Mouse (Mus musculus) small intestine, adult 2 months (tissue): ENCODE results near the gene Gm20388. TPM values are rescaled to one million over a fixed set of nuclear protein-coding genes. Genes with fewer than 3 reads are reported as not detected.

Source experiments
- H3K27ac ChIP-seq: fragments of 200-500 bp; 2 replicates; pipeline ENCODE4 v1.5.1; 2012; ENCODE audit warnings: low read depth, low read length, control low read depth, inconsistent platforms; ENCODE audit not compliant: insufficient read depth
- H3K27me3 ChIP-seq: fragments of 200-500 bp; 2 replicates; pipeline ENCODE4 v1.6.1; 2012; ENCODE audit warnings: mild to moderate bottlenecking, moderate library complexity, low read length, inconsistent platforms; ENCODE audit not compliant: control insufficient read depth, insufficient read depth
- H3K36me3 ChIP-seq: fragments of 200-500 bp; 2 replicates; pipeline ENCODE4 v1.6.1; 2012; ENCODE audit warnings: mild to moderate bottlenecking, low read length, control low read depth, inconsistent platforms; ENCODE audit not compliant: control insufficient read depth, insufficient read depth
- H3K4me1 ChIP-seq: fragments of 200-500 bp; 2 replicates; pipeline ENCODE4 v1.6.1; 2012; ENCODE audit warnings: low read length, inconsistent platforms, mixed read lengths; ENCODE audit not compliant: control insufficient read depth, insufficient read depth, insufficient read length
- H3K4me3 ChIP-seq: fragments of 200-500 bp; 2 replicates; pipeline ENCODE4 v1.5.1; 2012; ENCODE audit warnings: low read depth, mild to moderate bottlenecking, control low read depth, inconsistent platforms, low read length, moderate library complexity
- CTCF ChIP-seq: fragments of 200-500 bp; IDR thresholded peaks from 2 replicates; pipeline ENCODE4 v1.5.1; 2012; ENCODE audit warnings: low read depth, mild to moderate bottlenecking, control low read depth, inconsistent platforms, low read length, moderate library complexity, mixed read lengths; ENCODE audit not compliant: insufficient replicate concordance, insufficient read length; ENCODE audit errors: extremely low read depth
- POLR2A ChIP-seq: fragments of 200-500 bp; IDR thresholded peaks from 2 replicates; pipeline ENCODE4 v1.6.1; 2012; ENCODE audit warnings: low read depth, mild to moderate bottlenecking, control low read depth, inconsistent platforms, low read length, moderate library complexity
- WGBS: fragments of 180-500 bp; shearing (Covaris S2); methylation state at CpG from one replicate; pipeline ENCODE4 v1.1.7; 2018; 5-methylcytosine and 5-hydroxymethylcytosine counted together
- polyA plus RNA-seq: library from polyadenylated mRNA; depleted of rRNA; stranded (reverse); fragments of >200 nt; gene quantifications from 2 replicates; pipeline ENCODE4 v1.2.3, GENCODE M21; 2012

Gm20388 gene
- polyA plus RNA-seq, 1 experiment = 37.3 TPM

GRCm38 (mm10) chr8:123729786-123730411 is 3819.3 kb downstream of the Gm20388 start:
- Histone ChIP-seq H3K27ac (no peak overlapping the region), H3K4me3 (no peak overlapping the region), H3K27me3 (no peaks in the 10 kb centered on the region), H3K4me1 (peaks cover 2% of the 10 kb centered on the region), H3K36me3 (no peaks in the 10 kb centered on the region)
- WGBS = 71% methylated on average over 13 of the region's 13 CpGs
- TF ChIP-seq POLR2A (no peak), CTCF (no peak)

- Histone ChIP-seq H3K4me3 (no peak overlapping the region), H3K27ac (no peak overlapping the region), H3K36me3 (no peaks in the 10 kb centered on the region), H3K4me1 (peaks cover 9% of the 10 kb centered on the region), H3K27me3 (no peaks in the 10 kb centered on the region)
- 31% methylated on average over 4 of the region's 4 CpGs for WGBS
- TF ChIP-seq POLR2A = no peak
- TF ChIP-seq CTCF = no peak
These were observed 3821.7 kb downstream of the Gm20388 start for GRCm38 (mm10) chr8:123732332-123732731.

GRCm38 (mm10) chr8:123734486-123734885 is 3823.8 kb downstream of the Gm20388 start:
- TF ChIP-seq CTCF (no peak), POLR2A (no peak)
- Histone ChIP-seq H3K4me3 (no peak overlapping the region), H3K27ac (no peak overlapping the region), H3K27me3 (no peaks in the 10 kb centered on the region), H3K36me3 (no peaks in the 10 kb centered on the region), H3K4me1 (peaks cover 11% of the 10 kb centered on the region)
- 87% methylated on average over 8 of the region's 8 CpGs for WGBS

- TF ChIP-seq POLR2A = no peak
- no peak for TF ChIP-seq CTCF
- Histone ChIP-seq H3K27me3 (no peaks in the 10 kb centered on the region), H3K4me3 (no peak overlapping the region), H3K27ac (no peak overlapping the region), H3K4me1 (peaks cover 13% of the 10 kb centered on the region), H3K36me3 (no peaks in the 10 kb centered on the region)
- 23% methylated on average over 9 of the region's 9 CpGs for WGBS
These were observed 3826.3 kb downstream of the Gm20388 start for GRCm38 (mm10) chr8:123736974-123737373.

- Histone ChIP-seq H3K36me3 (no peaks in the 10 kb centered on the region), H3K4me3 (no peak overlapping the region), H3K27me3 (no peaks in the 10 kb centered on the region), H3K27ac (no peak overlapping the region), H3K4me1 (peaks cover 11% of the 10 kb centered on the region)
- WGBS = 36% methylated on average over 4 of the region's 4 CpGs
- TF ChIP-seq POLR2A = no peak
- no peak for TF ChIP-seq CTCF
These were observed 3829.6 kb downstream of the Gm20388 start for GRCm38 (mm10) chr8:123740263-123740662.

- no peaks in the 10 kb centered on the region for H3K36me3 ChIP-seq
- TF ChIP-seq POLR2A = no peak
- no peak for TF ChIP-seq CTCF
- no peak overlapping the region for H3K4me3 ChIP-seq
- H3K27me3 ChIP-seq = no peaks in the 10 kb centered on the region
- H3K27ac ChIP-seq = no peak overlapping the region
- WGBS = 90% methylated on average over 9 of the region's 9 CpGs
- H3K4me1 ChIP-seq = peaks cover 11% of the 10 kb centered on the region
These were observed 3830.6 kb downstream of the Gm20388 start for GRCm38 (mm10) chr8:123741232-123741631.

- WGBS = 93% methylated on average over 4 of the region's 4 CpGs
- Histone ChIP-seq H3K27me3 (no peaks in the 10 kb centered on the region), H3K4me1 (peaks cover 9% of the 10 kb centered on the region; the same call in 1 of the 2 replicates), H3K36me3 (no peaks in the 10 kb centered on the region), H3K27ac (no peak overlapping the region), H3K4me3 (no peak overlapping the region)
- no peak for TF ChIP-seq POLR2A
- no peak for TF ChIP-seq CTCF
These were observed 3835.8 kb downstream of the Gm20388 start for GRCm38 (mm10) chr8:123746488-123746887.

- H3K4me1 ChIP-seq = peaks cover 14% of the 10 kb centered on the region; the same call in 1 of the 2 replicates
- WGBS = 65% methylated on average over 5 of the region's 5 CpGs
- no peaks in the 10 kb centered on the region for H3K36me3 ChIP-seq
- H3K27me3 ChIP-seq = no peaks in the 10 kb centered on the region
- H3K27ac ChIP-seq = no peak overlapping the region
- H3K4me3 ChIP-seq = no peak overlapping the region
- no peak for TF ChIP-seq CTCF
- no peak for TF ChIP-seq POLR2A
These were observed 3837.1 kb downstream of the Gm20388 start for GRCm38 (mm10) chr8:123747772-123748171.
